Mouse (Mus musculus): ENCODE measurements at regions not wholly inside any gene's neighbourhood (a gene's known extent, or its start where the extent isn't known, plus 50 kb on each side); places are given as distances from the start of the nearest gene placed in this dataset.

DNA sequence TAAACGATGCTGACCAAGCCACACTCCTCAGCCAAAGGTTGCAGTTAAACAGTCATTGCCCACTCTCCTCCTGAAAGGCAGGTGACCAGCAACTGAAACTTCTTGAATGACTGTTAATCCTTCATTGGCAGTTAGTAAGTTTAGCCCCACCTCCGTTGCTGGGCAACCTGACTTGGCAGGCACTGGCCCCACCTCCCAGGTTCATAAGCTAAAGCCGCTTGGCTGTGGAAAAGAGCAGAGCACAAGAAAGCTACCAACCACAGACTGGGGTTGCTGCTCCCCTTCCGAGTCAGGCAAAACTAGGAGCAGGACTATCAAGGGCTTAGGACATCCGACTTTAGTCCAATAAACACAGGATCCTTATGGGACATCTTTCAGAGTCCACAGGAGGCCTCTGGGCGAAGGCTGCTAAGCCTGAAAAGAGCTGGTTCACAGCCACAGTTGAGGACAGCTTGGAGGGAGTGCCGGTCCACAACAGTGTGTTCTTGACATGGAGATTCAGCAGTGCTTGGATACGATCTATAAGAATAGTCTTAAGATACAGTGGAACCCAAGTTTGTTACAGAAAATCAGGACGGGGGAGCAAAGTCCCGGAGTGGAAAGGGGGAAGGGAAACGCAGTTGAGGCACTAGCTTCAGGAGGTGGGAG, 67.7 kb upstream of the Kcnma1 start:
- Histone ChIP-seq H3K27ac (replicated peaks; ENCODE audit: low read depth, low read length) (no peak overlapping the region), H3K4me1 (ENCODE audit: control insufficient read depth, insufficient read depth, low read length) (0 out of 2 replicates have a peak, but pooled peaks cover 4% of the 10 kb centered on the region), H3K9ac (replicated peaks; ENCODE audit: low read length) (no peak overlapping the region; the same call in 1 of the 2 replicates), H3K4me2 (ENCODE audit: low read length) (peak overlapping the region; percentile 40), H3K36me3 (ENCODE audit: control insufficient read depth, insufficient read depth, low read length) (no peaks in the 10 kb centered on the region), H3K27me3 (ENCODE audit: control insufficient read depth, insufficient read depth, low read length) (no peaks in the 10 kb centered on the region), H3K9me3 (ENCODE audit: control insufficient read depth, low read length) (no peaks in the 10 kb centered on the region), H3K4me3 (replicated peaks; ENCODE audit: low read depth, low read length) (no peak overlapping the region)
- ATAC-seq (ENCODE audit: low FRiP score, low TSS enrichment) (no peak), DNase-seq (peak; percentile 77)
- WGBS = 12% methylated on average over 11 of the region's 11 CpGs

GRCm38 (mm10) chr14:24068693-24069092, 54.4 kb upstream of the Kcnma1 start:
- no peak overlapping the region for H3K4me3 ChIP-seq (replicated peaks; ENCODE audit: low read depth, low read length)
- peak; percentile 56 for DNase-seq

GRCm38 (mm10) chr14:24067657-24068056, 53.4 kb upstream of the Kcnma1 start:
- H3K9me3 ChIP-seq (ENCODE audit: control insufficient read depth, low read length) = no peaks in the 10 kb centered on the region
- H3K4me1 ChIP-seq (ENCODE audit: control insufficient read depth, insufficient read depth, low read length) = no peaks in the 10 kb centered on the region
- H3K9ac ChIP-seq (replicated peaks; ENCODE audit: low read length) = no peak overlapping the region
- H3K27me3 ChIP-seq (ENCODE audit: control insufficient read depth, insufficient read depth, low read length) = no peaks in the 10 kb centered on the region
- DNase-seq (peak; percentile 77), ATAC-seq (ENCODE audit: low FRiP score, low TSS enrichment) (no peak)
- WGBS = 48% methylated on average over 6 of the region's 6 CpGs
- no peak overlapping the region for H3K27ac ChIP-seq (replicated peaks; ENCODE audit: low read depth, low read length)
- no peak overlapping the region for H3K4me3 ChIP-seq (replicated peaks; ENCODE audit: low read depth, low read length)
- no peaks in the 10 kb centered on the region for H3K36me3 ChIP-seq (ENCODE audit: control insufficient read depth, insufficient read depth, low read length)
- H3K4me2 ChIP-seq (ENCODE audit: low read length) = no peak overlapping the region

More at GRCm38 (mm10) chr14:24068693-24069092, 54.4 kb upstream of the Kcnma1 start:
- Histone ChIP-seq H3K4me2 (ENCODE audit: low read length) (no peak overlapping the region), H3K27ac (replicated peaks; ENCODE audit: low read depth, low read length) (no peak overlapping the region), H3K36me3 (ENCODE audit: control insufficient read depth, insufficient read depth, low read length) (no peaks in the 10 kb centered on the region), H3K9me3 (ENCODE audit: control insufficient read depth, low read length) (no peaks in the 10 kb centered on the region), H3K9ac (replicated peaks; ENCODE audit: low read length) (no peak overlapping the region), H3K27me3 (ENCODE audit: control insufficient read depth, insufficient read depth, low read length) (no peaks in the 10 kb centered on the region), H3K4me1 (ENCODE audit: control insufficient read depth, insufficient read depth, low read length) (no peaks in the 10 kb centered on the region)
- no peak for ATAC-seq (ENCODE audit: low FRiP score, low TSS enrichment)
- 62% methylated on average over 4 of the region's 4 CpGs for WGBS

GRCm38 (mm10) chr14:24065231-24065767, 51.0 kb upstream of the Kcnma1 start:
- ATAC-seq (ENCODE audit: low FRiP score, low TSS enrichment) = no peak
- 62% methylated on average over 4 of the region's 4 CpGs for WGBS
- no peak overlapping the region for H3K4me3 ChIP-seq (replicated peaks; ENCODE audit: low read depth, low read length)
- H3K4me2 ChIP-seq (ENCODE audit: low read length) = no peak overlapping the region
- H3K27ac ChIP-seq (replicated peaks; ENCODE audit: low read depth, low read length) = no peak overlapping the region
- no peaks in the 10 kb centered on the region for H3K36me3 ChIP-seq (ENCODE audit: control insufficient read depth, insufficient read depth, low read length)
- no peaks in the 10 kb centered on the region for H3K27me3 ChIP-seq (ENCODE audit: control insufficient read depth, insufficient read depth, low read length)
- peak; percentile 8 for DNase-seq
- H3K4me1 ChIP-seq (ENCODE audit: control insufficient read depth, insufficient read depth, low read length) = no peaks in the 10 kb centered on the region
- H3K9me3 ChIP-seq (ENCODE audit: control insufficient read depth, low read length) = no peaks in the 10 kb centered on the region
- no peak overlapping the region for H3K9ac ChIP-seq (replicated peaks; ENCODE audit: low read length)

Measured in midbrain, embryonic 14.5 days (tissue).